Mouse (Mus musculus) CD4-positive naive resting alpha-beta T cell, adult 57 days (primary cell): Measurements from ENCODE around the gene Xirp1. TPM values are rescaled to one million over a fixed set of nuclear protein-coding genes. Genes with fewer than 3 reads are reported as not detected.

Experiments
- total RNA-seq: library from RNA; stranded (reverse); gene quantifications from one replicate; pipeline ENCODE4 v1.2.4, GENCODE M21; 2023

Xirp1 gene
- not detected for total RNA-seq

GRCm38 (mm10) chr9:120023086-120023811, at the start of gene Xirp1:
TSS of gene Xirp1 (minus strand) at chr9:120023598.

GRCm38 (mm10) chr9:120069779-120070178, 46.4 kb upstream of the Xirp1 start, which contains the start of gene Cx3cr1:
TSS of gene Cx3cr1 (minus strand) at chr9:120069879.

GRCm38 (mm10) chr9:119984536-119985011, 38.8 kb downstream of the Xirp1 start, which contains the start of gene Csrnp1:
TSS of gene Csrnp1 (minus strand) at chr9:119984658.

Other genes with a start within 250 kb of the Xirp1 start
- not detected for gene Scn11a, start 198.1 kb downstream of the Xirp1 start, total RNA-seq
- gene Wdr48, start 128.7 kb downstream of the Xirp1 start, total RNA-seq: 69.2 TPM
- 2.5 TPM for gene Gorasp1, start 86.0 kb downstream of the Xirp1 start, total RNA-seq
- not detected for gene Ttc21a, start 86.0 kb downstream of the Xirp1 start, total RNA-seq
- gene Csrnp1, start 38.9 kb downstream of the Xirp1 start, total RNA-seq: 201 TPM
- gene Cx3cr1, start 46.3 kb upstream of the Xirp1 start, total RNA-seq: 0.74 TPM
- gene Ccr8, start 68.5 kb upstream of the Xirp1 start, total RNA-seq: 3.7 TPM
- gene Slc25a38, start 86.8 kb upstream of the Xirp1 start, total RNA-seq: 29.6 TPM
- 2,922 TPM for gene Rpsa, start 104.1 kb upstream of the Xirp1 start, total RNA-seq
- not detected for gene Mobp, start 126.1 kb upstream of the Xirp1 start, total RNA-seq